Mouse (Mus musculus): ENCODE measurements around the gene Olfr551.
"Not testable (repeated sequence)": the region's sequence is repeated elsewhere in the genome, so short reads cannot be mapped to it uniquely, and the experiment has no call there.

The Olfr551 gene

GRCm38 (mm10) chr7:102591786-102592185 lies at the start of gene Olfr551:
Olfr551 (minus strand) TSS chr7:102591886.
- no peak for DNase-seq (ENCODE audit: low read depth, low spot score)

- DNase-seq (ENCODE audit: low read depth, low spot score) = no peak
These were observed 46.4 kb upstream of the Olfr551 start, which contains the start of gene Olfr554 for GRCm38 (mm10) chr7:102638132-102638531. Olfr554 (plus strand) TSS chr7:102638432.

- DNase-seq (ENCODE audit: low read depth, low spot score) = peak; percentile 61
These were observed 45.0 kb upstream of the Olfr551 start for GRCm38 (mm10) chr7:102636665-102637064.

GRCm38 (mm10) chr7:102620368-102620767 lies 28.7 kb upstream of the Olfr551 start:
- DNase-seq (ENCODE audit: low read depth, low spot score) = not testable (repeated sequence)

DNA sequence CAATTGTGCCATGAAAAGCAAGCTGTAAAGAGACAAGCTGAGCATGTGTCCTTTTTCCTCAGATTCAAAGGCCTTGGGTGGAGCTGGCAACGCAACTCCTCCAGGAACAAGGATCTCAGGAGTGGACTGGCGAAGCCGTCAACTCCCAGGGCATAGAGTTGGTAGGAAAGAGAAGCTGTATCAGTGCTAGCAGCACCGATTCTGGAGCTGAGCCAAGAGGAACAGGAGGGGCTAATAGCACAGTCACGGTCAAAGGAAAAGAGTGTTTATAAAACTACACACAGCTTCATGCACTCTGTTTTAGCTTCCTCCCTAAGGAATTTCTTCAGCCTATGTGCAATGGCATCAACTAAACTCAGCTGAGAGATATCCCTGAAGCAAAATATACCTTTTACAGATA lies 27.9 kb upstream of the Olfr551 start:
- DNase-seq (ENCODE audit: low read depth, low spot score) = no peak

DNA sequence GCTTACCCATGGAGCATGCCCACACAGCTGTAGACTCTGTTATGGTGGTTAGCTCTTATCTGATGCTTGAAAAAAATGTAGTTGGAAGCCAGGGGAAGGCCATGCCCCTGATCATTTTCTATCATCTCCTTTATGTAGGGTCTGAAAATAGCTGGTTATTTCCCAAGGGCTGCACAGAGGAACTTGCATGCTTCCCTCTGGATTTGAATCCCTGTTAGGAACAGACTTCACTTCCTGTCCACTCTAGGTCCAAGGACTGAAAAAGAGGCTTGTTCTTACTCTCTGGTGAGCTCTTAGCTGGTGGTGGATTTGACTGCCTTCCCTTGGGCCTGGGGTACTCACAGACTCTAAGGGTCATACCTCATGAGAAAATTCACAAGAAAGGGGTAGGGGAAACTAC lies 26.4 kb upstream of the Olfr551 start, which contains the start of gene Olfr553:
Gene Olfr553 (minus strand): TSS at position 101 of the 400 bp plus-strand sequence.
- no peak for DNase-seq (ENCODE audit: low read depth, low spot score)

- DNase-seq (ENCODE audit: low read depth, low spot score) = no peak
These were observed 5.8 kb upstream of the Olfr551 start, which contains the start of gene Olfr552 for GRCm38 (mm10) chr7:102597378-102598031. Olfr552 (plus strand) TSS chr7:102597770.

DNA sequence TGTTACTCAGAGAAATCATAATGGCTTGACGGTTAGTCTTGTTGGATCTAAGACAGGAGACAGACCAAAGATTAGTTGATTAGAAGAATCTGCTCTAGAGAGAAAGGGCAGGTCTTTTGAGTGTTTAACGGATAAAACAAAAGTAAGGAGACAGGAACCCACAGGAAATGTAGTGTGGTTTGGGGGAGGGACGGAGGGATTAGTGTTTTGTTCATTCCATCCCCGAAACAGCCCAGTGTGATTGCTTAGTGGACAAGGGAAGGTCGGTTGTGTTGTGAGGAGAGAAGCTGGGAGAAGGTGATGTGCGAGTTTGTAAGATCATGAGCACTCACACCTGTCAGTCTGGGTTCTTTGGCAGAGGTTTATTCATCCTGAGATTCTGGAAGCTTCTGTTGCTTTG lies 15.7 kb downstream of the Olfr551 start:
- DNase-seq (ENCODE audit: low read depth, low spot score) = no peak

DNA sequence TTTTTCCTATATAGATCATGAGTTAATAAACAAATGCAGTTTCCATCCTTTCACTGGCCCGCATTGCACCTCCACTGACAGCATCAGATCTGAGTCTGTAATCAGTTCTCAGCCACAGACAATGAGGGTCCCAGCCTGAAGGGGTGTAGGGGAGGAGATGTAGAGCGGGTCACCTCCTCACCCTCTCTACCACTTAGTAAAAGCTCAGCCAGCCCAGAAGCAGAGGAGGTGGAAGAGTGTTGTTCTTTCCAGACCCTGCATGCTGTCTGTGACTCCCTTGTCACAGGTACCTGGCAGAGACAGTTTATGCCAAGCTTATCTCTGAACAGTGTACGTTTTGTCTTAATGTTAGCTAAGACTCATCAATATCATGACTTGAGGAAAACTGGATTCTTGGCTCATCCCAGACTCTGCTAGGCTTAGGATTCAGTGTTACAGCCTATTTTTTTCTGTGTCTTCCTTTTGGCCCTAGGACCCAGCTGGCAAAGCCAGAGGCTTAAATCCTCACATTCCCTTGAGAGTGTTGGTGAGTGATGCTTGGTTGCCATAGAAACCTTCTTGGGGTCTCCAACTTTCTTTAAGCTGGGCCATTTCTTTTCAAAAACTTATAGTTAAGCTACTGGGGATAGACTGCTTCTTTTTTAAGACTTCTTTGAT lies 18.4 kb downstream of the Olfr551 start:
- no peak for DNase-seq (ENCODE audit: low read depth, low spot score)

DNA sequence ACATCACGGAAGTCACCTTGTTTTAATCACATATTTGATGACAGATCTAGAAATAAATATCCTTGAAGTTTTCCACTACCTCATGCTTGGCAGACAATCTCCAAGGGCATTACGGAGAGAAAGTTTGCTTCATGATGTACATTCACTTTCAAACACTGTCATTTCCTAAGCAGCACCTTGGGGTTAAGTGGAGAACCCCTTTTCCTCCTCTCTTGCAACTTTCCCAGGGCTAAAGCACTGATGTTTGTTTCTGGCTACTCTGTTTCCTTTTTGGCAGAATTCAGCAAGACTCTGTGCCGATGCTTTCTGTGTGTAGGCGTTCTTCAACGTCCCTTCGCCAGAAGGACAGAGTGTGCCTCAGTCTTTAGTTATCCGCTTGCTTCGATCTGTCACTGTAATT lies 20.5 kb downstream of the Olfr551 start, which contains the start of gene Olfr550:
Gene Olfr550 (plus strand): TSS at position 301 of the 400 bp plus-strand sequence.
- DNase-seq (ENCODE audit: low read depth, low spot score) = no peak

GRCm38 (mm10) chr7:102566219-102566618 lies 25.5 kb downstream of the Olfr551 start:
- no peak for DNase-seq (ENCODE audit: low read depth, low spot score)

DNA sequence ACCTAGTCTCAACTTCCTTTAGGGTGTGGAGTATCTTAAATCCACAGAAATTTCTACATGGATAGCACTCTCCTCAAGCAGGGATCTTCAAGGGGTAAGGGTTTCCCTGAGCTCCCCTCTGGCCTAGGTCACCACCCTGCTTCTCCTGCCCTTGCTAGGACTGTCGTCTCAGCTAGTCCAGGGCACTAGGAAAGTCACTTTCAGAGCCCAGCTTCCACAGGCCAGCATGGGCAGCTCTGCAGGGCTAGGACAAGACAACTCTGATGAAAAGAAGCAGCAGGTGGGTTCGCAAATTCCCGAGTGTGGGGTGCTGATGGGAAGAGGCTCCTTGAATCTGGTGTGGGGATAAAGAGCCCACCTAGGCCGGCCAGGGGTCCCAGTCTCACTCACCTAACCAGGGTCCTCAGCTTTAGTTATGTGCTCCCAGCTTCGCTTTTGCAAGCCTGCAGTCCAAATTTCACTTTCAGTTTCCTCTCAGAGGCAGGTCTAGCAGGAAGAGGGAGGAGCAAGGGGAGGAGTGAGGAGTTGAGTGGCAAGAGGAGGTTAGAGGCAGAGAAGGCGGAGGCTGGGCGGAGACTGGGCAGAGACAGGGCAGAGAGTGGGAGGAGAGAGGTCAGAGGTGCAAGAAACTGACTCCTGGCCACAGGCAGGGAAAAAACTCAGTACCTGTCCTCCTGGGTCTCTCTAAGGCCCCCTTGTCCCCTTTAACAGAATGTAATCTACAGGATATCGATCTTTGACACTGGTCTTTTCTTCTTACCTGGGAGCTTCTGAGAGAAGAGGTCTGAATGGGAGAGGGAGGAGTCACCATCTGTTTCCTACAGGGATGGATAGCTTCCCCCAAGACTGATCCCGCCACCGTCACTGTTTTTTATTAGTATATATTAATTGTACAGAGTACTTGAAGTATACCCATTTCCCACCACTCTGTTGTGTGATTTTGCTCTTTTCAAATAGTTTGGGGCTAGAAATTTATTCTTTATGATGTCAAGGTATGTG lies 26.4 kb downstream of the Olfr551 start, which contains the start of gene Trim21:
Gene Trim21 (minus strand): TSS at position 488 of the 999 bp plus-strand sequence.
- peak; percentile 91 for DNase-seq (ENCODE audit: low read depth, low spot score)

GRCm38 (mm10) chr7:102553279-102553678 lies 38.4 kb downstream of the Olfr551 start:
- DNase-seq (ENCODE audit: low read depth, low spot score) = no peak

DNA sequence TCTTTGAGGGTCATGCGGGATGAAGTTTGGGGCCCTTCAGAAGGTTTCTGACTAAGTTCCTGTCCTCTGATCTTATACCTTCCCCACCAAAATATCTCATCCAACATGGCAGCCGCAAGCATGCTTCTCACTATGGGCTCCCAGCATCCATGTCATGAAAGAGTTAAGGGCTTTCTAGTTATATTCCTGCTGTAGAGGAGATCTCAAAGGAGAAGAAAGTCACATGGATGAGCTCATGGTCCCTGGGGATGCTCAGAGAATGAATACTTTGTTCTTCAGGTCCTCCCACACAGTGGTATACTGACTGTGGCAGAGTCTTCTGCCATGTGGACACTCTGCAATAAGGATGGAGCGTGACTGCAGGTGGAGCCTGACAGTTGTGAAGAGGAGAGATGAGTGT lies 42.1 kb downstream of the Olfr551 start, which contains the start of gene Olfr549:
Gene Olfr549 (plus strand): TSS at position 301 of the 400 bp plus-strand sequence.
- DNase-seq (ENCODE audit: low read depth, low spot score) = no peak

DNA sequence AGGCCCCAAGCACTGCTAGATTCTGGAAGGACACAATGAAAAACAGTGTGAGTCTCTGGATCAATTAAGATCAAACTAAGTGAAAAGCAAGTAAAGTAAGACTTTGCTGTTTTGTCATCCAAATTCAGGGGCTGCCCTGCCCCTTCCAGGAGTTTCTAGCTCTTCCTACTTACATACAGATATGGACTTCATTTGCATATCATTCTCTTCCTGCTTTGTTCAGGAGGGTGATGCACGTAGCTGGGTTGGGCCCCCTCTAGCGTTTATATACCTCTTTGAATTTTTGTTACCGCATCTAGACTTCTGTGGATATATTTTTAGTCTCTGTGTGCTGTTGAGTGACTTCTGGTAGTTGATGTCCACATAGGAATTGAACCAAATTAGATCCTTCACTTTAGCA lies 50.4 kb downstream of the Olfr551 start:
- no peak for DNase-seq (ENCODE audit: low read depth, low spot score)

- no peak for DNase-seq (ENCODE audit: low read depth, low spot score)
These were observed 51.1 kb downstream of the Olfr551 start, which contains the start of gene Olfr548-ps1 for GRCm38 (mm10) chr7:102540596-102540995. Olfr548-ps1 (plus strand) TSS chr7:102540896.

GRCm38 (mm10) chr7:102534449-102534848 lies 57.2 kb downstream of the Olfr551 start, which contains the start of gene Olfr547:
Olfr547 (plus strand) TSS chr7:102534749.
- no peak for DNase-seq (ENCODE audit: low read depth, low spot score)
